Mouse (Mus musculus): ENCODE results near the gene Mfsd2a. TPM values are rescaled to one million over a fixed set of nuclear protein-coding genes. Genes with fewer than 3 reads are reported as not detected.
"Not testable (repeated sequence)": the region's sequence is repeated elsewhere in the genome, so short reads cannot be mapped to it uniquely, and the experiment has no call there.

Gene Mfsd2a
- total RNA-seq (2021), result 1 to 10 TPM in 1 of 2 experiments, under 1 TPM in 1; 0.12 to 2.3 TPM

DNA sequence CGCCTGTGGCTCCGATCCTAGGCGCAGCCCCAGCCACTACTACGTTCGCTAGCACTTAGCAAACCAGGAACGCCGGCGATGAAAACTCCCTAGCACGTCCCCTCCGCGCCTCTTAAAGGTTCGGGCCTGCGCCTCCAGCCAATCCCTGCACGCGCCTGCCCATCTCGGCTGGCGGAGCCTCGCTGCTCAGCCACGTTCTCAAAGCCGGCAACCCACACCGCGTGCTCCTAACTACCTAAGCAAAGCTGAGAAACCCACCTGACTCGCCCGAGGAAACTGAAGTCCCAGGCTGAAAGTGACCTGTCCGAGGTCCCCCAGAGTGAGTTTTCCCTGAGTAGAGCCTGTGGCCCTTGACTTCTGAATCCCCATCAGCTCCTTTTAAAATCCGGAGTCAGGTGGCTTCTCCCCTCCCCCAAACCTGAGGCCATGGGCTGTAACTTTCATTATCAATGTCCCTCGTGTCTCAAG, at the start of gene Mfsd2a:
Gene Mfsd2a (minus strand): TSS at position 89 of the 468 bp plus-strand sequence.
- intact Hi-C loops (cut with DNase I), result no loop called here
- DNase-seq, result peak; percentile 35 to 46

GRCm38 (mm10) chr4:123005054-123005966, 44.3 kb upstream of the Mfsd2a start:
- intact Hi-C loops (cut with DNase I), result no loop called here
- no peak for DNase-seq

GRCm38 (mm10) chr4:123000617-123001342, 39.8 kb upstream of the Mfsd2a start:
- no peak for DNase-seq
- intact Hi-C loops (cut with DNase I), result no loop called here

DNA sequence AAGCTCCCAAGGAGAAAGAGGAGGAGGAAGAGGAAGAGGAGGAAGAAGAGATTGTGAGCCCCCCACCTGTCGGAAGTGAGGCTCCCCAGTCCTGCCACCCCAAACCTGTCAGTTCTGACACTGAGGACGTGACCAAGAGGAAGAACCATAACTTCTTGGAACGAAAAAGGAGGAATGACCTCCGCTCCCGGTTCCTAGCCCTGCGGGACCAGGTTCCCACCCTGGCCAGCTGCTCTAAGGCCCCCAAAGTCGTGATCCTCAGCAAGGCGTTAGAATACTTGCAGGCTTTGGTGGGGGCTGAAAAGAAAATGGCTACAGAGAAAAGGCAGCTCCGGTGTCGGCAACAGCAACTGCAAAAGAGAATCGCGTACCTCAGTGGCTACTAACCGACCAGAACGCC, 39.1 kb upstream of the Mfsd2a start:
- intact Hi-C loops (cut with DNase I), result no loop called here
- DNase-seq, result no peak

GRCm38 (mm10) chr4:122999263-122999691, 38.3 kb upstream of the Mfsd2a start:
- no peak for DNase-seq
- intact Hi-C loops (cut with DNase I), result no loop called here

GRCm38 (mm10) chr4:122998537-122999262, 37.7 kb upstream of the Mfsd2a start:
- DNase-seq, result no peak
- intact Hi-C loops (cut with DNase I), result no loop called here

GRCm38 (mm10) chr4:122996618-122997381, 35.8 kb upstream of the Mfsd2a start:
- intact Hi-C loops (cut with DNase I), result no loop called here
- DNase-seq, result peak in 1 of 2 experiments; percentile 39

- intact Hi-C loops (cut with DNase I), result no loop called here
- DNase-seq, result peak; percentile 26 to 38
Measured at GRCm38 (mm10) chr4:122996221-122996617, 35.2 kb upstream of the Mfsd2a start.

- intact Hi-C loops (cut with DNase I), result loop anchor here (1.0 kb wide), 1 partner anchor 88 kb away; no protein-coding TSS in a partner anchor
- DNase-seq, result peak; percentile 83 to 85
Measured at GRCm38 (mm10) chr4:122995404-122996220, 34.6 kb upstream of the Mfsd2a start, which contains the start of gene Mycl. Gene Mycl (plus strand): TSS chr4:122995652.

DNA sequence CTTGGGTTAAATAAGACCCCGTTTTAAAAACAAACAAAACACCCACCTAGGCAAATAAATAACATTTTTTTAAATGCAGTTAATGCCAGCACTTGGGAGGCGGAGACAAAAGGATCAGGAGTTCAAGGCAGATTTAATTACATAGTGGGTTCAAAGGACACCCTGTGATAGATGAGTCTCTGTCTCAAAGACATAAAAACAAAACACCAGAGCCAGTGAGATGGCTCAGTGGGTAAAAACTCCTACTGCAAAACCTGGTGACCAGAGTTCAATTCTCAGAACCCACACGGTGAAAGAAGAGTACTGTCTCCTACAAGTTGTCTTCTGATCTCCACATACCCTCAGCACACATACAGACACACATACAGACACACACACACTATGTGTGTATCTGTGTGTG, 31.3 kb upstream of the Mfsd2a start:
- intact Hi-C loops (cut with DNase I), result no loop called here
- DNase-seq, result no peak

DNA sequence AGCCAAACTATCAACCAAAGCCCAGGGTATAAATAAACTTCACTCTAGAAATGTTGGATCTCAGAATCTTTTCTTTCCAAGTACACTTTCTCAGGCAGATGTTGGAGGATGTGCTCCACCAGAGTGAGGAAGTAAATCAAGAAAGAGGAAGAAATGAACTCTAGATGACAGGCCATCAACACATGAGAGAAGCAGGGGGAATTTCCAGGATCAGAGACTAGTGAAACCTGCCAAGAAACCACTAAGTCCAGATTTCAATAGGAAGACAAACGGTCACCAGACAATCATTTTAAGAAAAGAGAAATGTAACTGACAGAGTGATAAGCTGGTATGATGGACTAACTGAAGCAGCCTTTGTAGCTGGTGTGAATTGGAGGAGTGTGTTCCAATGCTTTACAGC, 30.2 kb upstream of the Mfsd2a start:
- intact Hi-C loops (cut with DNase I), result no loop called here

GRCm38 (mm10) chr4:122988004-122988403, 27.0 kb upstream of the Mfsd2a start:
- intact Hi-C loops (cut with DNase I); DNase-seq: not testable (repeated sequence)

More for the DNA sequence above, 30.2 kb upstream of the Mfsd2a start:
- no peak for DNase-seq

- DNase-seq, result no peak
- intact Hi-C loops (cut with DNase I), result no loop called here
Measured at GRCm38 (mm10) chr4:122987421-122987820, 26.4 kb upstream of the Mfsd2a start.

DNA sequence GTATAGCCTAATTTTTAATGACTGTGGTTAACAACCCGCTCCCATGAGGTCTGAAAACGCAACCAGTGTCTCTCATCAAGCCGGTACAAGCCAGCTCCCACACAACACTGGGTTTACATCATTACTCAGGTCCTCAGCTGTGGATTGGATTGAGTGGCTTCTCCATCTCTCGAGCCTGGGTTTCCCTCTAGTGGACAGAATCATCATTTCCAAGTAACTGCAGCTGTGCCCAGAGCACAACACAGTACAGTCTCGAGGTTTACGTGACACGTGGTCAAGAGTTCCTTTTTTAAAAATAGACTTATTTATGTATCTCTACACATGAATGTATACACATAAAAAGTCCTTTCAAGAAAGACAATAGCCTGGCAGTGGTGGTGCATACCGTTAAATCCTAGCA, 24.1 kb upstream of the Mfsd2a start:
- peak; percentile 75 to 79 for DNase-seq
- intact Hi-C loops (cut with DNase I), result loop anchor here (1.0 to 2.0 kb wide), 3 partner anchors 72 to 176 kb away; no protein-coding TSS in a partner anchor

DNA sequence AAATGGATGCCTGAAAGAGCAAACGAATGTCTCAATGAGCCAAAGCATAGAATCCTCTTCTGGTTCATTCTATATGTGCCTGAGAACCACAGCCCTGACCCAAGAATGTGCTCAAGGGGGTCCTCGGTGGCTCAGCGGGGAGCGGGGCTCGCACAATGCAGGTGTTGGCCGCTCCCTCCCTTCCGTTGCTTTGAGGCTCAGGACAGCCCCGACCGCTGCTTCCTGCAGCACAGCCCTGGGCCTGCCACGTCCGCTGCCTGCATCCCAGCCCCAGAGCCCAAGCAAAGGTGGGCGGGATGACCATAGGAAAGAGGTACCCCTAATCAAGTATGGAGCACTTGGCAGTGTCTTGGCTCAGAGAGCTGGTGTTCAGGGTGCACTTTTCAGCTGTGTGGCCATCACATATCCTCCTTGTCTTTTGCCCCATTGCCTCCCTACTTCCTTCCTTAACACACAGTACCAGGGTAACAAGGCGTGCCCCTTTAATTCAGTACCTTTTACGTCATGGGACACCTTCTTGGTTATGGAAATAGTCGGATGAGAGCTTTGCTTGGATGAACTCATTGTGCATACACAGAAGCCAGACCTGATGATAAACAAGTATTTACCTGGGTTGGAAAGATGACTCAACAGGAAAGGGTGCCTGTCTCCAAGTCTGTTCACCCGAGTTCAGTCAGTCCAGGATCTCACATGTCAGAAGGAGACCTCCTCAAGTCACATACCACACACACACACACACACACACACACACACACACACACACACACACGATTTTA, 22.7 kb upstream of the Mfsd2a start:
- intact Hi-C loops (cut with DNase I), result loop anchor here (2.0 kb wide), 2 partner anchors 71 to 175 kb away; no protein-coding TSS in a partner anchor
- DNase-seq, result no peak

GRCm38 (mm10) chr4:122982537-122982936, 21.5 kb upstream of the Mfsd2a start:
- no peak for DNase-seq
- intact Hi-C loops (cut with DNase I), result loop anchor here (1.0 kb wide), 1 partner anchor 37 kb away; no protein-coding TSS in a partner anchor

DNA sequence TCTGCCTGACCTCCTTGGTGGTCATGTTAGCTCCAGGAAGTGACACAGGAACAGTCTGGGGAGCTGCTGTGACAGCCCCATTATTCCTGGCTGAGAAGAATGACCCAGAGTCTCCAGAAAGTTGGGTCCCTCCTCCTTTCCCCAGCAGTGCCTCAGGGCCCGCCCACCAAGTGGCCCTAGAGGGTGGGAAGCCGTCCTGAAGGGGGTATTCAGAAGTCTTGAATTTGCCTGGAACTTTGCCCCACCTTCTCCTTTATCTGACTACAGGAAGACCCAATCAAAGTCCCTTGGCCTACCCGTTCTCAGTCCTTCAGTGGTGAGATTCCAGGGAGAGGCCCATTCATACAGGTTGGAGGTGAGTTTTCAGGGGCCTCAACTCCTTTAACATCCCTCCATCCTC, 20.9 kb upstream of the Mfsd2a start:
- DNase-seq, result no peak
- intact Hi-C loops (cut with DNase I), result loop anchor here (1.0 kb wide), 1 partner anchor 37 kb away; no protein-coding TSS in a partner anchor

DNA sequence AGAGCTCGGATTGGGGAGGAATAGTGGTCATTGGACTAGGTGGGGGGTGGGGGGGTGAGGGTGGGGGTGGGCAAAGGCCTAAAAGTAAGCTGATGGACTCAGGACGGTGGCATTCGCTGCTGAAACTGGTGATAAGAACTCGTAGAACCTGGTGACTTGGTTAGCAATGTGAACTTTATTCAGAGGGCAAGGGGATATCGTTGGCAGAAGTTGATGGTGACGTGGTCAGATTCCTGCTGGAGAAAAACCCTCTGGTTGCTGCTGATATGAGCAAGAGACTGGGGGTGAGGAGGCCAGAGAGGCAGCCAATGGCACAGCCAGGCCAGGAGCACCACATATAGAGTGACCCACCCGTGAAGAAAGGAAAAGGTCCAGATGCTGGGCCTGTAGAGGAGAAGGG, 20.2 kb upstream of the Mfsd2a start:
- DNase-seq, result no peak

More for the DNA sequence above, 20.2 kb upstream of the Mfsd2a start:
- intact Hi-C loops (cut with DNase I), result no loop called here
